Mouse (Mus musculus): ENCODE results near the gene Hist1h1a.

DNA sequence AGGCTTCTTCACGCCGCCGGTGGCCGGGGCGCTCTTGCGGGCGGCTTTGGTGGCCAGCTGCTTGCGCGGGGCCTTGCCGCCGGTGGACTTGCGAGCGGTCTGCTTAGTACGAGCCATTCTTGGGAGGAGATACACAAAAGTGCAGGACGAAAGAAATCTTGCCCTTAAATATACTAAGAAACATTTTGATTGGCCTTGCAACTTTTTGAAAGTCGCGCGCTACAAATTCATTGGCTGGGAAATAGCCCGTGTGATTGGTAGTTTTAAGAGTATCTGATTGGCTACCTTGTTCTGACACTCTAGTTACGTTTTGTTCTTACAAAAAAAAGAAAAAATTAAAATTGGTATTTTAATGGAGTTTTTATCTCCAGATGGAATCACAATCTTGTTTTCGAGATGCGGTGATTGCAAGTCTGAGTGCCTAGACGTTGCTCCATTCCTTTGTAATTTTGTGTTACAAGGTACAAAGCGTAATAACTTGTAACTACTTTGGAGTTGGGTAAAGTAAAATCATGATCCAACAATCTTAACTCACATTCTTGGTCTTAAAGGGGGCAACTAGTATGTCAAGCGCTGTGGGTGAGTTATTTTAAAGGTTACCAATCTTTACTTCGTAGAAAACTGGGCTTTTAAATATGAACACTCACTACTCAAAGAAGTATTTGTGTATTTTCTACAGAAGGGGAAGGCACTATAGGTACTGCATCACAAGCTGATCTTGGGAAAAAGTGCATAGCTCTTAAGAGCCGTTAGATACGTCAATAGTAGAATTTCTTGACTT lies 17.9 kb upstream of the Hist1h1a start, which contains the start of gene Hist1h3c:
- TF ChIP-seq CTCF (IDR thresholded peaks at IDR 0.05; ENCODE audit: low read depth, low read length) (no peak), POLR2AphosphoS5 (IDR thresholded peaks at IDR 0.05; ENCODE audit: insufficient replicate concordance, low read depth, low read length) (0 out of 2 replicates have a peak, but pooled peaks have one; percentile 93), GATA1 (IDR thresholded peaks at IDR 0.05; ENCODE audit: borderline replicate concordance, low read length) (no peak), GATA2 (IDR thresholded peaks at IDR 0.05; ENCODE audit: borderline replicate concordance, low read depth, low read length) (no peak), TAL1 (conservative IDR thresholded peaks at IDR 0.05; ENCODE audit: low read depth, low read length) (no peak)
